Mouse (Mus musculus): Measurements from ENCODE around the gene Vav1. TPM values are rescaled to one million over a fixed set of nuclear protein-coding genes. Genes with fewer than 3 reads are reported as not detected.
"Not testable (repeated sequence)": the region's sequence is repeated elsewhere in the genome, so short reads cannot be mapped to it uniquely, and the experiment has no call there.

Vav1 gene
- total RNA-seq, 2 experiments from 2014 or later, result 87.2 to 286 TPM

DNA sequence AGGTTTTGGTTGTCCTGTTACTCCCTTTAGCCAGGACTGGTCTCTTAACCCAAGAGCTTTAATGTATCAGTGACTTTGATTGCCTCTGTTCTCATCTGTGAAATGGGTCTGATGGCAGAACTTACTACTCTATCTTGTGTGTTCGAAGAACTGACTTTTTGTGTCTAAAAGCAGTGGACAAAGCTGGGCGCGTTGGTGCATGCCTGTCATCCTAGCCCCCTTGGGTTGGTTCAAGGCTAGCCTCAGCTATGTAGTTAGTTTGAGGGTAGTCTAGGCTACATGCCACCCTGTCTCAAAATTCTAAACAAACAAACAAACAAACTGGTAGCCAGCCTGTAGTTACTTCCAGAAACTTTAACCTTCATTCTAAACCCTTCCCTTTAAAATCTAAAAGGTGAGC, 27.5 kb upstream of the Vav1 start:
- no peak for ATAC-seq (replicated peaks; ENCODE audit: poor library complexity)

- no peak for ATAC-seq (replicated peaks; ENCODE audit: poor library complexity)
Observed at GRCm38 (mm10) chr17:57253306-57253705, 25.6 kb upstream of the Vav1 start.

DNA sequence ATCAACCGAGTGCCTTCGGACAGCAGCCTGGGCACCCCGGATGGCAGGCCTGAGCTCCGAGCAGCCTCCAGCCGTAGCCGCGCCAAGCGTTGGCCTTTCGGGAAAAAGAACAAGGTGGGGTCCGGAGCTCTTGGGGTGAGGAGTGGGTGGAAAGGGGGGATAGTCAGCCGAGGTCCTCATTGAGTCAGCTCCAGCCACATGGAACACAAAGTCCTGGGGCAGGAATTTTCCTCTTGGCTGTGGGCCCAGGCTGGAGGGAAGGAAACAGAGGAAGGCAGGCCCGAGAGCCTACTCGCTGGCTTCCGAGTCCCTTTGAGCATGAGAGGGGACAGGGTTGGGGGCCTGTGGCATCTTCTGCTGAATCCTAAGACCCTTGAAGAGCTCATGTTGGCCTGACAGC, 23.5 kb upstream of the Vav1 start:
- no peak for ATAC-seq (replicated peaks; ENCODE audit: poor library complexity)

GRCm38 (mm10) chr17:57256921-57257485, 21.9 kb upstream of the Vav1 start:
- no peak for ATAC-seq (replicated peaks; ENCODE audit: poor library complexity)

GRCm38 (mm10) chr17:57258191-57258590, 20.7 kb upstream of the Vav1 start:
- no peak for ATAC-seq (replicated peaks; ENCODE audit: poor library complexity)

DNA sequence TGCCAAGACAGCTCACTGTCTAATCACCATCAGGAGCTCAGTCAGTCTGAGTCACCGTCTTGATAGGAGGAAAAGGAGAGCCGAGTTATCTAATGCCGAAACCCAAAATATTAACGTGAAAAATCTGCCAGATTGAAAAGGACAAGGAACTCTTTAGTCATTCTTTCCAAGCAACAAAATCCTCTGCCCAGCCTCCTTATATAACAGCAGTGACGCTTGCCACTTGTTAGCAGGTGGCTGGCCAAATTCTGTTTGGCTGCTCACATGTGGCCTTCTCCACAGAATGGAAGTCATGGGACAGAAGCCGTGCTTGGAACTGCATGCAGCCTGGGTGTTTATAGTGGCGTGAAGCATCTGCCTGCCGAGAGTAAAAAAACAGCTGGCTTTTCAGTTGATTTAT, 19.2 kb upstream of the Vav1 start:
- no peak for ATAC-seq (replicated peaks; ENCODE audit: poor library complexity)

DNA sequence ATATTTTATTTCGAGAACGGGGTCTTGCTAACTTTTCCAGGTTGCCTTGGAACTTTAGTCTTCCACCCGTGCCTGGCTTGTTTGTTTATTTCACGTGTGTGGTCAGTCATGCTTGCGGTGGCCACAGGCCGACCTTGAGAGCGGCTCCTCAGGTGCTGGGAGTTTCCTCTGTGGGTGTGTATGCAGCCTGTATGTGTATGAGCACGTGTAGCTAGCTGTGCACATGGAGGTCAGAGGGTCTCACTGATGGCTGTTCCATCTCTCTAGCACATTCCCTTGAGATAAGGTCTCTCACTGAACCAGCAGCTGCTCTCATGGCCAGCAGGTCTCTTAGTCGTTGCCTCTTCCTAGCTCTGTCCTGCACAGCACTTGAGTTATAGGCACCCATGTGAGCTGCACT, 18.5 kb upstream of the Vav1 start:
- ATAC-seq (replicated peaks; ENCODE audit: poor library complexity), result no peak

DNA sequence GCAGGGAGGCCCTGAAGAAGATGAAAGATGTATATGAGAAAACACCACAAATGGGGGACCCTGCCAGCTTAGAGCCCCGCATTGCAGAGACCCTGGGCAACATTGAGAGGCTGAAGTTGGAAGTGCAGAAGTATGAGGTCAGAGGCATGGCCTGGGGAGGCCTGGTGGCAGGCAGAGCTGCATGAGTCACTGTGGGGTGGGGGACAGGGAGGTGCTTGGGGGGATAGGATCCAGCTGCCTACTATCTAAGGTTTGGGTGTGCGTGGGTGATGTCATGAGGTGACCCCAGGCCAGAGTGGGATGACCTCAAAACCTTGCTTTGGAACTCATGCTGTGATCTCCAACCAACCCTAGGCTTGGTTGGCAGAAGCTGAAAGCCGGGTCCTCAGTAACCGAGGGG, 17.6 kb upstream of the Vav1 start:
- ATAC-seq (replicated peaks; ENCODE audit: poor library complexity), result no peak

GRCm38 (mm10) chr17:57261796-57262195, 17.1 kb upstream of the Vav1 start:
- no peak for ATAC-seq (replicated peaks; ENCODE audit: poor library complexity)

DNA sequence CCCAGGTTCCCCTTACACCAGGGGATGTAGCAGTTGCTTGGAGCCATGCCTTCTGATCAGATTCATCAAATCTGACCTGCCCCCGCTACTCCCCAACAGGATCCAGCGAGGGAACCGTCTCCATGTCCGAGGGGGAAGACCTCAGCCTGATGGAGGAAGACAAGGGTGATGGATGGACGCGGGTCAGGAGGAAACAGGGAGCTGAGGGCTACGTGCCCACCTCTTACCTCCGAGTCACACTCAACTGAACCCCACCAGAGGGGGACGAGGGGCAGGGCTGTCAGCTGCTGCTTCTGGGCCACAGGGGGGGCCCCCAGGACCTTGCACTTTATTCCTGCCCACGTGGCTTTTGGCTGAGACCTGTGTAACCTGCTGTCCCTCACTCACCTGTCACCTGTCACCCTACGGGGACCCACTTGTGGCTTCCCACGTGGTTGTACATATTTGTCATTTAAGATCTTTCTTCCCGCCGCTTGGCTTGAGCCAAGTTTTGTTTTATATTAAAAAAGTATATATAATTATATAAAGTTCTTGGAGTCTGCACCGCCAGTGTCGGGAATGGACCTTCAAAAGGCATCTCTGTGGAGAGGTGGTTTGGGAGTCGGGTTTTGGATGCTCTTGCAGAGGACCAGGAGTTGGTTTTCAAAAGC, 15.9 kb upstream of the Vav1 start:
- ATAC-seq (replicated peaks; ENCODE audit: poor library complexity), result no peak

- peak; percentile 79 for ATAC-seq (replicated peaks; ENCODE audit: poor library complexity)
Observed at GRCm38 (mm10) chr17:57264164-57264563, 14.7 kb upstream of the Vav1 start.

GRCm38 (mm10) chr17:57264972-57265945, 13.6 kb upstream of the Vav1 start:
- peak; percentile 91 for ATAC-seq (replicated peaks; ENCODE audit: poor library complexity)

- ATAC-seq (replicated peaks; ENCODE audit: poor library complexity), result no peak
Observed at GRCm38 (mm10) chr17:57267556-57268126, 11.3 kb upstream of the Vav1 start.

DNA sequence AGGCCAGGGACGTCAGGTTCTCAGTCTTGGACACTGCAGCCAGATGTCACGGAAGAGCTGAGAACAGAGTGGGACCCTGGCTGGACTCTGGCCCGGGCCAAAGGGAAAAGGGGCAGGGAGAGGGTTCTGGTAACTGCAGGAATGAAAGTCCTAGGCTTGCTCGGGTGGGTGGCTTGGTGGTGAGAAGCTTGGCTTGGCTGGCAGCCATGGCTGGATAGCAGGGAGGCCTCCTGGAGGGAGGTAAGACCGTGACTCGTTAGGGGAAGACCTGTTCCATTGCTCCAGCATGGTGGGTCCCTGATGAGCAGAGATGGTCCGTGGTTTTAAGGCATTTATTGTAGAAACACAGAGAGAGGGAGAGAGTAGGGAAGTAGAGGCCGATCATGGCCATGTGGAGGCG, 7.6 kb upstream of the Vav1 start:
- ATAC-seq (replicated peaks; ENCODE audit: poor library complexity), result no peak

- no peak for ATAC-seq (replicated peaks; ENCODE audit: poor library complexity)
Observed at GRCm38 (mm10) chr17:57273846-57274245, 5.1 kb upstream of the Vav1 start.

DNA sequence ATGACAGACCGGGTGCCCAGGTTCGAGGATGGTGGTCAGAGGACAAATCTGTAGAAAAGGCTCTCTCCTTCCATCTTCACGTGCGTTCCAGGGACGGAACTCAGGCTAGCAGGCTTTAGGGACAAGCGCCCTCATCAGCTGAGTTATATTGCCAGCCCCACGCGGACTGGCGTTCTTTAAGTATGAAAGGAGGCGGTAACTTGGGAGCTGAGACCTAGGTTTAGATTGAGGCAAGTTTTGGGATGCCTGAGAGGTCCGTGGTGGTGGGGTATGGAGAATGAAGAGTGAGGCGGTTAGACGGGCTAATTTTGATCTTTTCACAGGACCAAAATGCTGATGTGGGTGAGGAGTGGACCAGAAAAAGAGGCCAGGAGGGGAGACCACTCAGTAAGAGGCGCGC, 4.2 kb upstream of the Vav1 start:
- ATAC-seq (replicated peaks; ENCODE audit: poor library complexity), result no peak

DNA sequence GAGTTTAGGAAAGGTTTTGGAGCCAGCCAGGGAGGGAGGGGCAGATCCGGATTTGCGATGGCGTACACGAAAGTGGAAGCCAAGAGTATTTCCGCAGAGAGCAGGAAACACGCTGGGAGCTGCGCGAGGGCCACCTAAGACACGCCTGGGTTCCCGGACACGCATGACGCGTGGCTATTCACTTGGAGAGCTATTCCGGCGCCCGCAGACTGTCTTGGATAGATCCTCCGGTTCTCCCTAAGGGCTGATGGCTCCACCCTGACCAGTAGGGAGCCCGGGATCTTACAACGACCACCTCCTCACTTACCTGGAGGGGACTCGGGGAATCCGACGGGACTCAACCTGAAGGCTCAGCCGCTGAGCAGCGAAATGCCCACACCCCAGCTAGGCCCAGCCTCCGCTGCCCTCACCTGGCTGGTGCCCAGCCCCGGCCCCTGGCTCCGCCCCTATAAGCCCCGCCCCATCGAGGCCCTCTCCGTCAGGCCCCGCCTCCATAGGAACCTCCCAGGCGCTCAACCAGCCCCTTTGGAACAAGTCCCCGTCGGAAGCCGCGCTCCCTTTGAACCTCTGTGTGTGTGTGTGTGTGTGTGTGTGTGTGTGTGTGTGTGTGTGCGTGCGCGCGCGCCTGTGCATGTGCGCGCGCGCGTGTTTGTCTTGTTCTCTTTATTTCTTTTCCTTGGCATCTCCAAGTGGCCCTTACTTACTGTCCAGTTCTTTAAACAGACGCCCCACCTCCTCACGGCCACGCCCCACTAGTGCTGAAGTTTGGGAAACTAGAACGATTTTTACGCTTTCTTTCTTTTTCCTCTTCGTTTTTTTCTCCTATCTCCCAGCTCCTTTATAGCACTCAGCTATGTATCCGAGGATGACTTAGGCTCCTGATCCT, 3.5 kb upstream of the Vav1 start:
- ATAC-seq (replicated peaks; ENCODE audit: poor library complexity), result peak; percentile 59

DNA sequence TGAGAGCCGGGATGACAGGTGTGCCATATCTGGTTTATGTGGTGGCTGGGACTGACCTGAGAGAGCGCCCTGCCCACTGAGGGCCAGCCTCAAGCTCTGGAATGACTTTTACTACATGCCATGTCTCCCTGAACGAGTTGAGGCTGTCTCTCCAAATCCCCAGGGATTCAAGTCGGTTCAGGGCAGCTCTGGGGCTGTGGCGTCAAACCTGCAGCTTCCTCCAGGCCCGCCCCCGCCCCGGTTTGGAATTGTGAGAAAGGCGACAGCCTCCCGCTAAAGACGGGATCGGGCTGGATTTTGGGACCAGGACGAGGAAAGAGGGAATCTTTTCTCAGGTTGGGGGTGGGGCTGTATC, 2.9 kb upstream of the Vav1 start:
- ATAC-seq (replicated peaks; ENCODE audit: poor library complexity), result no peak

DNA sequence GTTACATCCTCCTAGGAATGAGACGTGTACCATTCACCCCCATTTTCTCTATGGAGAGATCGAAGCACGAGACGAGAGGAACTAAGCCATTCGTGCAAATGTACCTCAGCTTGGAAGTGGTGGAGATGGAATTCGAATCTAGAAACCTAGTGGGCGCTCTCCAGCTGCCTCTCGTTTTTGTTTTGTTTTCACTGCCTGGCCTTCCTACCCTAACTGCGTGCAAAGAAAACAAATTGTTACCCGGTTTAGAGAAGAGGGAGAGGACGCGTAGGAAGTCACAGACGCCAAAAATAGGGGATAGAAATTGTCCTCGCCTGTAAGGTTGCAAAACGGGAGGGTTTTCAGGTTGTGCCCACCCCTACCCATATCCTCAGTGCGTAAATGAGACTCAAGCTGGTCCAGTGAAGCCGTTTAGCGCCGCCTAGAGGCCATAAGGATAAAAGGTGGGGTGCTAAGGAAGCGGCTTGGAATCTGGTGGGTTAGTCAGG, 2.2 kb upstream of the Vav1 start:
- peak; percentile 51 for ATAC-seq (replicated peaks; ENCODE audit: poor library complexity)

GRCm38 (mm10) chr17:57277598-57278261, 1.2 kb upstream of the Vav1 start:
- not testable (repeated sequence) for ATAC-seq (replicated peaks; ENCODE audit: poor library complexity)

All from megakaryocyte progenitor cell, adult 5-6 weeks (primary cell).